Mouse (Mus musculus): ENCODE measurements around the gene Tcf20. TPM values are rescaled to one million over a fixed set of nuclear protein-coding genes. Genes with fewer than 3 reads are reported as not detected.

The Tcf20 gene
- polyA plus RNA-seq, 1 experiment = 7.5 TPM

- Histone ChIP-seq H3K4me1 (peaks cover 63% of the 10 kb centered on the region), H3K9me3 (no peaks in the 10 kb centered on the region), H3K27me3 (replicated peaks) (peaks cover 82% of the 10 kb centered on the region), H3K36me3 (replicated peaks; ENCODE audit: low read length) (no peaks in the 10 kb centered on the region), H3K4me3 (replicated peaks) (no peak overlapping the region)
- TF ChIP-seq FLI1 (IDR thresholded peaks at IDR 0.05; ENCODE audit: low read length) = no peak
- TF ChIP-seq GATA1 (IDR thresholded peaks at IDR 0.05; ENCODE audit: borderline replicate concordance, low read length) = no peak
These were observed 4.8 kb downstream of the Tcf20 start for GRCm38 (mm10) chr15:82982724-82983415.

GRCm38 (mm10) chr15:82981676-82982520 is 5.8 kb downstream of the Tcf20 start:
- H3K9me3 ChIP-seq = no peaks in the 10 kb centered on the region
- peaks cover 84% of the 10 kb centered on the region for H3K27me3 ChIP-seq (replicated peaks)
- peaks cover 53% of the 10 kb centered on the region for H3K4me1 ChIP-seq
- TF ChIP-seq GATA1 (IDR thresholded peaks at IDR 0.05; ENCODE audit: borderline replicate concordance, low read length) (no peak), FLI1 (IDR thresholded peaks at IDR 0.05; ENCODE audit: low read length) (no peak)
- no peaks in the 10 kb centered on the region for H3K36me3 ChIP-seq (replicated peaks; ENCODE audit: low read length)
- no peak overlapping the region for H3K4me3 ChIP-seq (replicated peaks)

- H3K9me3 ChIP-seq = no peaks in the 10 kb centered on the region
- no peaks in the 10 kb centered on the region for H3K36me3 ChIP-seq (replicated peaks; ENCODE audit: low read length)
- peaks cover 81% of the 10 kb centered on the region for H3K27me3 ChIP-seq (replicated peaks)
- TF ChIP-seq FLI1 (IDR thresholded peaks at IDR 0.05; ENCODE audit: low read length) (no peak), GATA1 (IDR thresholded peaks at IDR 0.05; ENCODE audit: borderline replicate concordance, low read length) (no peak)
- peaks cover 49% of the 10 kb centered on the region for H3K4me1 ChIP-seq
- H3K4me3 ChIP-seq (replicated peaks) = no peak overlapping the region
These were observed 8.1 kb downstream of the Tcf20 start for GRCm38 (mm10) chr15:82979531-82979930.

DNA sequence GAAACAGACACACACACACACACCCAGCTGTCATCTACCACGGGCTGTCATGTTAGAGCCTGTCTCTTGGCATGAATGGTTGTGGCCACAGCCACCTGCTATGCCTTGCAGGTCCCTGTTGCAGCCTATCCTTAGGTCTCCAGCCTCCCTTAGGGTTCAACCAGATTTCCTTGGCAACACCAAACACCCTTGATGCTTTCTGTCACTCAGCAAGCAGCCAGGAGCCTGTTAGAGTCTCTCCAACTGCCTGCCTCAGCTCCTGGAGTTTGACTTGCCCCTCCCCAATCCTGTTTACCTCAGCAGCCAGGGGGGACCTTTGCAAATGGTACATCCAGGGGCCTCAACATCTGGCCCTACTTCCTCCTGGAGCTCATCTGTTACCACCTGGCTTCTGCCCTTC is 13.2 kb downstream of the Tcf20 start:
- Histone ChIP-seq H3K36me3 (replicated peaks; ENCODE audit: low read length) (peaks cover 2% of the 10 kb centered on the region), H3K4me1 (peaks cover 56% of the 10 kb centered on the region), H3K4me3 (replicated peaks) (no peak overlapping the region), H3K9me3 (no peaks in the 10 kb centered on the region), H3K27me3 (replicated peaks) (peaks cover 39% of the 10 kb centered on the region)
- no peak for TF ChIP-seq GATA1 (IDR thresholded peaks at IDR 0.05; ENCODE audit: borderline replicate concordance, low read length)
- no peak for TF ChIP-seq FLI1 (IDR thresholded peaks at IDR 0.05; ENCODE audit: low read length)

GRCm38 (mm10) chr15:82969206-82969721 is 18.4 kb downstream of the Tcf20 start:
- H3K36me3 ChIP-seq (replicated peaks; ENCODE audit: low read length) = peaks cover 2% of the 10 kb centered on the region
- H3K4me1 ChIP-seq = peaks cover 66% of the 10 kb centered on the region
- TF ChIP-seq GATA1 (IDR thresholded peaks at IDR 0.05; ENCODE audit: borderline replicate concordance, low read length) (no peak), FLI1 (IDR thresholded peaks at IDR 0.05; ENCODE audit: low read length) (no peak)
- H3K27me3 ChIP-seq (replicated peaks) = peaks cover 26% of the 10 kb centered on the region
- no peaks in the 10 kb centered on the region for H3K9me3 ChIP-seq
- H3K4me3 ChIP-seq (replicated peaks) = peak overlapping the region; percentile 75

- H3K4me3 ChIP-seq (replicated peaks) = no peak overlapping the region
- no peaks in the 10 kb centered on the region for H3K9me3 ChIP-seq
- TF ChIP-seq FLI1 (IDR thresholded peaks at IDR 0.05; ENCODE audit: low read length) = no peak
- no peak for TF ChIP-seq GATA1 (IDR thresholded peaks at IDR 0.05; ENCODE audit: borderline replicate concordance, low read length)
- peaks cover 2% of the 10 kb centered on the region for H3K36me3 ChIP-seq (replicated peaks; ENCODE audit: low read length)
- H3K27me3 ChIP-seq (replicated peaks) = peaks cover 30% of the 10 kb centered on the region
- peaks cover 61% of the 10 kb centered on the region for H3K4me1 ChIP-seq
These were observed 19.2 kb downstream of the Tcf20 start for GRCm38 (mm10) chr15:82968449-82968848.

DNA sequence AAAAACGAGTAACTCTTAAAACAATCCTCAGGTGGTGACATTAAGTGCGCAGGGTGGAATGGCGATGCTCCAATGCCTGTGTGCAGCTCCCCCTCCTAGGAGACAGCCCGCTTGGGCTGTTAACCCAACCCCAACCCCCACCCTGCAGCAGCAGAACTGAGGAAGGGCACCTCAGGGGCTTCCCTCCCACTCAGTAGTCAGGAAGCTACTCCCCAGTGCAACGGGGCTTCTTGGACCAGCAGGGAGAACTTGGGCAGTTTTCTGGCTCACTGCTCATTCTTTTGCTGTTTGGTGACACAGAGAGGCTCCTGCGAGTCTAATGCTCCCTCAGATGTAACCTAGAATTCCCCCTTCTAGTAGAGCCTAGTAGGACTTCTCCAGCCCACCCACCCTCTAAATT is 19.7 kb downstream of the Tcf20 start:
- peaks cover 34% of the 10 kb centered on the region for H3K27me3 ChIP-seq (replicated peaks)
- H3K9me3 ChIP-seq = no peaks in the 10 kb centered on the region
- TF ChIP-seq FLI1 (IDR thresholded peaks at IDR 0.05; ENCODE audit: low read length) = no peak
- no peak for TF ChIP-seq GATA1 (IDR thresholded peaks at IDR 0.05; ENCODE audit: borderline replicate concordance, low read length)
- no peak overlapping the region for H3K4me3 ChIP-seq (replicated peaks)
- H3K36me3 ChIP-seq (replicated peaks; ENCODE audit: low read length) = peaks cover under 1% of the 10 kb centered on the region
- H3K4me1 ChIP-seq = peaks cover 64% of the 10 kb centered on the region

- TF ChIP-seq GATA1 (IDR thresholded peaks at IDR 0.05; ENCODE audit: borderline replicate concordance, low read length) (no peak), FLI1 (IDR thresholded peaks at IDR 0.05; ENCODE audit: low read length) (no peak)
- H3K36me3 ChIP-seq (replicated peaks; ENCODE audit: low read length) = no peaks in the 10 kb centered on the region
- H3K27me3 ChIP-seq (replicated peaks) = peaks cover 70% of the 10 kb centered on the region
- H3K4me1 ChIP-seq = peaks cover 61% of the 10 kb centered on the region
- H3K9me3 ChIP-seq = no peaks in the 10 kb centered on the region
- H3K4me3 ChIP-seq (replicated peaks) = peak overlapping the region; percentile 34
These were observed 23.3 kb downstream of the Tcf20 start for GRCm38 (mm10) chr15:82964266-82964825.

DNA sequence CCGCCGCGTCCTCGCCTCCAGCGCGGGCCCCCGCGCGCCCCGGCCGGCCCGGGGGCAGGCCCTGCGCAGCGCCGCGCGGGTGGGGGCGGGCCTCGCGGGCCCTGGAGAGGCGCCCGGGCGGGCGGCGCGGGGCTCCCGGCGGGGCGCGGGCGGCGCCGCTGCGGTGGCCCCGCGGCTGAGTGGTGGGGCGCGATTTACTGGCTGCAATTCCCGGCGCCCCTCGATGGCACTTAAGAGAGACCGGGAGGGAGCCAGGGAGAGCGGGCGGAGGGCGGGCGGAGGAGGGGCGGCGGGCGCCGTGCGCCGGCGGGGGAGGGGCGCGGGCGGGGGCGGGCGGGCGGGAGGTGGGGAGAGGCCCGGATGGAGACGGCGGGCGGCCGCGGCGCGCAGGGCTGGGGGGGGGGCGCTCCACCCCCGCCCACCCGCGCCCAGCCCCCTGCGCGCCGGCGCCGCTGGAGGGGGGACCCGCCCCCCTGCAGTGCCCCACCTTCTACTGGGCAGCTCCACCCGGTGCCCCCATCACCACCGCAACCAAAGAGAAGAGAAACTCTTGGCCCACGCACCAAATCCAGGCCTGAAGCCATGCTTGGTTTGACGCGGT is 24.0 kb downstream of the Tcf20 start:
- H3K4me1 ChIP-seq = peaks cover 61% of the 10 kb centered on the region
- no peaks in the 10 kb centered on the region for H3K36me3 ChIP-seq (replicated peaks; ENCODE audit: low read length)
- no peaks in the 10 kb centered on the region for H3K9me3 ChIP-seq
- no peak for TF ChIP-seq FLI1 (IDR thresholded peaks at IDR 0.05; ENCODE audit: low read length)
- TF ChIP-seq GATA1 (IDR thresholded peaks at IDR 0.05; ENCODE audit: borderline replicate concordance, low read length) = no peak
- peak overlapping the region; percentile 84 for H3K4me3 ChIP-seq (replicated peaks)
- peaks cover 77% of the 10 kb centered on the region for H3K27me3 ChIP-seq (replicated peaks)
